Mouse (Mus musculus) monocyte, adult 5-6 weeks (primary cell): ENCODE measurements around the gene Olfr153. TPM values are rescaled to one million over a fixed set of nuclear protein-coding genes. Genes with fewer than 3 reads are reported as not detected.
"Not testable (repeated sequence)": the region's sequence is repeated elsewhere in the genome, so short reads cannot be mapped to it uniquely, and the experiment has no call there.

ENCODE experiments used
- ATAC-seq: fragments of 153-309, 156-312 bp; replicated peaks from 2 replicates; pipeline ENCODE4 v1.8.0; 2017; ENCODE audit warnings: mild to moderate bottlenecking; ENCODE audit not compliant: low TSS enrichment, insufficient number of reproducible peaks, severe bottlenecking, poor library complexity, low FRiP score
- total RNA-seq: library from RNA; stranded (forward); fragments of 200-1000, 200-491, 200-594 nt; gene quantifications from 3 replicates; pipeline ENCODE4 v1.2.3, GENCODE M21; 2017

The Olfr153 gene
- not detected in 3 replicates for total RNA-seq

DNA sequence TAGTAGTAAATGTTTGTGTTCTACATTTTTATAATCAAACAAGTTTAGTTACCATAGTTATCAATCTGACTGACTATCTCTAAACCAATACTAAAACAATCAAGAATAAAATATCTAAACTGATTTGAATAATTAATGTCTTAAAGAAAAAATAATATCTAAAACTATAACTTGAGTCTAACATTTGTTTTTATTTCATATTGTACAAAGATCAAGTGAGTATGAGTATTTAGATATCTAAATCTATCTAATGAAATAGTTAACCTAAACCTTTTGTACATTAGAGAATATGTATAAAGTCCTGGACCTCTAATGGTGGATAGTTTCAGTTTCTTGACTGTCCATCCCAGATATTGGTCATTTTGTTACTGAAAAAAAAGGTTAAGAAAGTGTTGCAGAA, at the start of gene Olfr153:
TSS of gene Olfr153 (plus strand) at position 301 of the 400 bp plus-strand sequence.
- ATAC-seq = no peak

- no peak for ATAC-seq
These were observed 49.3 kb upstream of the Olfr153 start for GRCm38 (mm10) chr2:87482276-87482675.

GRCm38 (mm10) chr2:87496993-87497392, 34.6 kb upstream of the Olfr153 start, which contains the start of gene Pramel7:
Gene Pramel7, minus strand, starts transcription at chr2:87497093.
- ATAC-seq = not testable (repeated sequence)

DNA sequence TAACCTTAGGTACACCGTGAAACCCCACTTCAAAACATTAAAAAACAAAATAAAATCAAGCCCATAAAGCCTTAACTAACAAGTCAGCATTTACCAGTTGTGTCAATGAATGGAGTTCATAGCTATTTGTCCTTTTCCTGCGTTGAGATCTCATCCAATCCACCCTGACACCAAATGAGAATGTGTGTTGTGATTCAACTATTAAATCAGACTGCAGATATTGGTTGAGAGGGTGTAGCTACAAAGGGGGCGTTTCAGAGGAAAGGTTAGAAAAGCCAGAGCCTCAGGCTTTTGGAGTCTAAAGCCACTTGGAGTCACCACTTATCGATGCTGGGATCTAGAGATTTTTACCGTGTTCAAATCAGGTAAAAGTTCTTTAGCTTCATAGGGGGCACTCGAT, 25.3 kb upstream of the Olfr153 start, which contains the start of gene Pramel6:
TSS of gene Pramel6 (plus strand) at position 301 of the 400 bp plus-strand sequence.
- no peak for ATAC-seq

GRCm38 (mm10) chr2:87515046-87515445, 16.6 kb upstream of the Olfr153 start:
- no peak for ATAC-seq

DNA sequence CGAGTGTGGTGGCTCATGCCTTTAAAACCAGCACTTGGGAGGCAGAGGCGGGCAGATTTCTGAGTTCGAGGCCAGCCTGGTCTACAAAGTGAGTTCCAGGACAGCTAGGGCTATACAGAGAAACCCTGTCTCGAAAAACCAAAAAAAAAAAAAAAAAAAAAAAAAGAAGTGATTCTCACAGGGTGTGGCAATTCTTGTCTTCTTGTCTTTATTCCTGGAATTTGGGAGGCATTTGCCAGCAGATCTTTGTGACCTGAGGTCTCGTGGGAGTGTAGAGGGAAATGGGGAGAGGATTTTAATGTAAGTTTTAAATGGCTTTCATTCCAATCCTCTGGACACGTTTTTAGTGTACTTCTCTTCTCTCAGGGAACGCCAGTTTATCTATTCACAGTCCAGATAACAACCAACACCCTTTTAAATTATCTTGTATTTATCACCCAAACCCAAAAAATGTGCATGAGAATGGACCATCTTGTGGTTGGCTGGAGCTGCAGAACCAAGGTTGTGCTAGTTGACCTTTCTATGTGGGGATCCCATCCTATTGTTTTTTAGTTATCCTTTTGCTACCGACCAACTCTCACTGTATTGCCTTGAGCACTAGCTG, 16.0 kb upstream of the Olfr153 start:
- ATAC-seq = no peak

DNA sequence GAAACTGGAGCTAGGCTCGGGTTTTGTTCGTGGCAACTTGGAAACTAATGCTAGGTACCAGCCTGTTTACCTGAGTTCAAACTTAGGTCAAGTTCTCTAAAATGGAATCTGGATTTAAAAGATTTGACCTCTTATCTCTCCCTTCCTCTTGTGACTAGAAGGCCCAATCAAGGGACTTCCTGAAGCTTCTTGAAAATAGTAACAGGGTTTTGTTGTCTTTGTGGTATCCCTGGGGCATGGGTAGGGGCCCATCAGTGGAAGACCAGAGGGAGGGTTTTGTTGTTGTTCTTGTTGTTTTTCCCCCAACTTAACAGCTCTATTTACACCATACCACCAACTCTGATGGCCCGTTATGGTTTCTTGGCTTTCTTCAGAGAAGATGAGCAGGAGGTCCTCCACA, 15.0 kb upstream of the Olfr153 start:
- no peak for ATAC-seq

GRCm38 (mm10) chr2:87520651-87521050, 10.9 kb upstream of the Olfr153 start:
- no peak for ATAC-seq

- 0 out of 2 replicates have a peak, but pooled peaks have one; percentile 40 for ATAC-seq
These were observed 5.5 kb upstream of the Olfr153 start for GRCm38 (mm10) chr2:87525899-87526616.

GRCm38 (mm10) chr2:87534826-87535225, 3.2 kb downstream of the Olfr153 start:
- ATAC-seq = no peak

DNA sequence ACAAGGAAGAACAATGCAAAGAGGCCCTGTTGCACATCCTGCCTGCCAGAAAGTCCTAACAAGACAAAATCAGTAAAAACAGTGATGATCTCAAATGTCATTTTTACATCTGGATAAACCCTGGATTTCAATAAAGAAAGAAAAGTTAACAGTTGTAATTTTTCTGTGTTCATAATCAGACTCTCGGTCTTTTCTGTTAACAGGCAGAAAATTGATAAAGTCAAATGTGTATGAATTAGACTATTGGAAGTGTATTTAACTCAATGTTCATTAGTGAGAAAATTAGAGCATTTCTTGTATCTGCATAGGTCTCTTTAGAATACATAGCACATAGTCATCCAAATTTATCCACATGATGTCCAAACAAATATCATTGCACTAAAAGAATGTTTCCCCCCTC, 13.8 kb downstream of the Olfr153 start, which contains the start of gene Olfr1128:
TSS of gene Olfr1128 (minus strand) at position 101 of the 400 bp plus-strand sequence.
- no peak for ATAC-seq

- not testable (repeated sequence) for ATAC-seq
These were observed 42.0 kb downstream of the Olfr153 start, which contains the start of gene Olfr1129 for GRCm38 (mm10) chr2:87573602-87574001. Gene Olfr1129, plus strand, starts transcription at chr2:87573902.

Other genes starting within 250 kb of the Olfr153 start
- gene Olfr1118, start 224.2 kb upstream of the Olfr153 start, total RNA-seq = not detected in 3 replicates
- not detected in 3 replicates for gene Olfr1120, start 177.0 kb upstream of the Olfr153 start, total RNA-seq
- gene Olfr1121, start 161.9 kb upstream of the Olfr153 start, total RNA-seq = not detected in 3 replicates
- gene Olfr1122, start 145.9 kb upstream of the Olfr153 start, total RNA-seq = not detected in 3 replicates
- not detected in 3 replicates for gene Olfr1123, start 115.2 kb upstream of the Olfr153 start, total RNA-seq
- not detected in 3 replicates for gene Olfr1124, start 101.5 kb upstream of the Olfr153 start, total RNA-seq
- not detected in 3 replicates for gene Olfr1126, start 77.8 kb upstream of the Olfr153 start, total RNA-seq
- gene Pramel7, start 34.7 kb upstream of the Olfr153 start, total RNA-seq = not detected in 3 replicates
- not detected in 3 replicates for gene Pramel6, start 25.2 kb upstream of the Olfr153 start, total RNA-seq
- gene Olfr1128, start 13.7 kb downstream of the Olfr153 start, total RNA-seq = not detected in 3 replicates
- gene Olfr1129, start 42.1 kb downstream of the Olfr153 start, total RNA-seq = not detected in 3 replicates
- gene Olfr1130, start 74.4 kb downstream of the Olfr153 start, total RNA-seq = not detected in 3 replicates
- not detected in 3 replicates for gene Olfr1131, start 95.3 kb downstream of the Olfr153 start, total RNA-seq
- not detected in 3 replicates for gene Olfr1132, start 105.7 kb downstream of the Olfr153 start, total RNA-seq
- not detected in 3 replicates for gene Olfr1133, start 115.6 kb downstream of the Olfr153 start, total RNA-seq
- not detected in 3 replicates for gene Olfr1134, start 126.7 kb downstream of the Olfr153 start, total RNA-seq
- not detected in 3 replicates for gene Olfr1135, start 141.9 kb downstream of the Olfr153 start, total RNA-seq
- gene Olfr1136, start 162.2 kb downstream of the Olfr153 start, total RNA-seq = not detected in 3 replicates
- not detected in 3 replicates for gene Olfr1137, start 181.4 kb downstream of the Olfr153 start, total RNA-seq
- gene Olfr1138, start 208.2 kb downstream of the Olfr153 start, total RNA-seq = not detected in 3 replicates
- gene Olfr1140, start 212.0 kb downstream of the Olfr153 start, total RNA-seq = not detected in 3 replicates
- gene Olfr1141, start 222.2 kb downstream of the Olfr153 start, total RNA-seq = not detected in 3 replicates
- gene Olfr152, start 247.7 kb downstream of the Olfr153 start, total RNA-seq = 1.2 TPM in 1 of 3 replicates, not detected in the others